Mouse (Mus musculus) embryonic fibroblast, embryonic 13.5 days (primary cell): ENCODE measurements around the gene Ncapg2. TPM values are rescaled to one million over a fixed set of nuclear protein-coding genes. Genes with fewer than 3 reads are reported as not detected.

ENCODE experiments used
- H3K27ac ChIP-seq: 2 replicates; pipeline ENCODE4 v1.5.1; 2012; ENCODE audit warnings: low read length, control low read depth, inconsistent platforms; ENCODE audit not compliant: insufficient read depth
- H3K4me1 ChIP-seq: 2 replicates; pipeline ENCODE4 v1.6.1; 2011; ENCODE audit warnings: low read length; ENCODE audit not compliant: control insufficient read depth, insufficient read depth
- H3K4me3 ChIP-seq: 2 replicates; pipeline ENCODE4 v1.5.1; 2011; ENCODE audit warnings: mild to moderate bottlenecking, control low read depth, low read length; ENCODE audit not compliant: insufficient read depth
- CTCF ChIP-seq: IDR thresholded peaks from 2 replicates; pipeline ENCODE4 v1.5.1; 2011; ENCODE audit warnings: mild to moderate bottlenecking, control low read depth, low read length, moderate library complexity, borderline replicate concordance; ENCODE audit not compliant: insufficient read depth
- POLR2A ChIP-seq: IDR thresholded peaks from 2 replicates; pipeline ENCODE4 v1.6.1; 2011; ENCODE audit warnings: low read depth, mild to moderate bottlenecking, control low read depth, low read length, moderate library complexity
- polyA plus RNA-seq: library from polyadenylated mRNA; stranded (reverse); fragments of >200 nt; gene quantifications from 2 replicates; pipeline ENCODE4 v1.2.4, GENCODE M21; 2011; ENCODE audit warnings: low read depth; ENCODE audit not compliant: missing spikeins, insufficient read length

Ncapg2 gene
- 38.9 and 54.9 TPM in 2 replicates for polyA plus RNA-seq

DNA sequence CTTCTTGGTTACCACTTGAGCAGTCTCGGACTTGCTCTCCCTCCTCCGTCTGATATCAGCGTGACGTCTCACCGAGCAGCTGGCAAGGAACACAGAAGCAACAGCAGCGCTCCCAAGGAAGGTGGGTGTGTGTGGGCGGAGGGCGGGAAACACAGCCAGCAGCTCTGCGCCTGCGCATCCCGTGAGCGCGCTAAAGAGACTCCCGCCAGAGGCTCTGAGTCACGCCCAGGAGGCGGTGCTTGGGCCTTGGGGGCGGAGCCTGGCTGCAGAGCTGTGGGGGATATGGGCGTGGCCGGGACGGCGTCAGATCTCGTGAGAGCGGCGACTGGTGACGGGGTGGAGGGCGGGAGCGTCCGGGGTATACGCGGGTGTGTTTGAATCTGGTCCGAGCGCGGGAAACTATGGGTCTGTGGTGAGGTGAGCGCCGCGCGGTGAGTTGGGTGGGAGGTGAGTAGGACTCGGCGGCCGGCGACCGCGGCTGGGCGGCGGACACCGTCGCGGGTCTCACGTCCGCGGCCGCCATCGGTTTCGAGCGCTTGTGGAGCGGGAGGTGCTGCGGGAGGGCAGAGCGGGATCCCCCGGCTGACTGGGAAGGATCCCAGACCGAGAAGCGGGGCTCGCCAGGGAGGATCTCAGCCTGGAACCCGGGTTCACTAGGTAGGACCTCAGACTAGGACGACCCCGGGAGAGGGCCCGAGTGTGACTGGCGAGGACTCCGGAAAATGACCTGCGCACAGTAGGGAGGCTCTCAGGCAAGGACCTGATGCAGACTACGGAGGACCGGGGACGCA lies at the start of gene Ncapg2:
Gene Ncapg2, plus strand, starts transcription at position 358 of the 791 bp plus-strand sequence.
- Histone ChIP-seq H3K27ac (no peak within 1 kb of the TSS), H3K4me3 (peak within 1 kb of the TSS; percentile 99), H3K4me1 (peaks cover 2% of the 10 kb centered on the region; the same call in 1 of the 2 replicates)
- TF ChIP-seq POLR2A: peak; percentile 71
- TF ChIP-seq CTCF: no peak

DNA sequence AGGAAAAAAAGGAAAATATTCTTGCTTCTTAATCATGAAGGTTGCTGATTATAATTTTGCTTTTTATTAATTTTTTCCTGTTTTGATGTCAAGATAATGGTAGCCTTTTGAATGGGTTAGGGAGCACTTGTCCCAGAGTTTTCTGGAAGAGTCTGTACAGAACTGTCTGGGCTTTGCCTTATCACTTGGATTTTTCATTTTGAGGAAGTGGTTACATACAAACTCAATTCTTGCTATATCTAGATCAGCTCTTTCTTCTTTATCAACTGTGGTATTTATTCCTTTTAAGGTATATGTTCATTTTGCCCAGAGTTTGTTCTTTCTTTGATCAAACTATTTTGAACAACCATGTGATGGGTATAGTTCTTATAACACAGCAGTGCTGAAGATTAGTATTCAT lies 43.1 kb upstream of the Ncapg2 start:
- no peak overlapping the region for H3K4me3 ChIP-seq
- no peak overlapping the region for H3K27ac ChIP-seq
- TF ChIP-seq CTCF (no peak), POLR2A (no peak)
- peaks cover 3% of the 10 kb centered on the region; the same call in 1 of the 2 replicates for H3K4me1 ChIP-seq

GRCm38 (mm10) chr12:116366900-116367299 lies 38.3 kb upstream of the Ncapg2 start:
- TF ChIP-seq POLR2A: no peak
- no peak for TF ChIP-seq CTCF
- H3K27ac ChIP-seq: no peak overlapping the region

DNA sequence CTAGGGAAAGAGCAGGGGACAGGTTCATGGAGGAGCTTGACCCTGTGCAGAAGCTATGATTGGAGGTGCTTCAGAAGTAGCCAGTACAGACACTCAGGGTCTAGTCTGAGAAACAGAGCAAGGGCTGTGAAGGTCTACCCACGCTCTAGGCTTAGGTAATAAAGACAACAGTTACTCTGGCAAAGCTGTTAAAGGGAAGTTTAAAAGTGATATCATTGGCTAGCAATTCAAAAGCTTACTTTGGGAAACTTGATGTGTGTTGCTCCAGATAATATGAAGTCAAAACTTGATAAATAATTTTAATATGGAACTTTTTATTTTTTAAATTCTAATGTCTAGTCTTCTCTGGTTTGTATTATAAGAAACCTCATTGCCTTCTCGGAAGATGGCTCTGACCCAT lies 37.9 kb upstream of the Ncapg2 start:
- H3K4me1 ChIP-seq: peaks cover 3% of the 10 kb centered on the region; the same call in 1 of the 2 replicates

More at GRCm38 (mm10) chr12:116366900-116367299, 38.3 kb upstream of the Ncapg2 start:
- no peak overlapping the region for H3K4me3 ChIP-seq
- peaks cover 3% of the 10 kb centered on the region; the same call in 1 of the 2 replicates for H3K4me1 ChIP-seq

DNA sequence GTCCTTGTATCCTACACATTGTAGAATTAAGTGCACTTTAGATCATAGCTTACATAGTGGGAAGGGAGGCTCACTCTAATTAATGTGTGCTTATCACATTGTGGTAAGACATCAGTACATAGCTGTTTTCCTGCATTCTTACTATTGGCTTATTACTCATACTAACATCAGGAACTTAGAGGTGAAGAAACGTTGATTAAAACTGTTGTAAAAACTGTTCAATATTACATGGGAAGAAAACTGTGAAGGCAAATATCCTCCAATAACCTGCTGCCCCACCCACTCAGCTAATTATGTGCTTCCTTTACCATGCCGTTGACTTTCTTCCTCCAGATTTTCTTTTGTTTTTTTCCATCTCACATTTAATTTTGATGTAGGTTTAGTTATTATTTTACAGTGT lies 36.3 kb upstream of the Ncapg2 start:
- Histone ChIP-seq H3K27ac (no peak overlapping the region), H3K4me1 (no peaks in the 10 kb centered on the region), H3K4me3 (no peak overlapping the region)
- no peak for TF ChIP-seq POLR2A

More for the DNA sequence above, 37.9 kb upstream of the Ncapg2 start:
- no peak overlapping the region for H3K27ac ChIP-seq
- TF ChIP-seq CTCF (no peak), POLR2A (no peak)
- H3K4me3 ChIP-seq: no peak overlapping the region

DNA sequence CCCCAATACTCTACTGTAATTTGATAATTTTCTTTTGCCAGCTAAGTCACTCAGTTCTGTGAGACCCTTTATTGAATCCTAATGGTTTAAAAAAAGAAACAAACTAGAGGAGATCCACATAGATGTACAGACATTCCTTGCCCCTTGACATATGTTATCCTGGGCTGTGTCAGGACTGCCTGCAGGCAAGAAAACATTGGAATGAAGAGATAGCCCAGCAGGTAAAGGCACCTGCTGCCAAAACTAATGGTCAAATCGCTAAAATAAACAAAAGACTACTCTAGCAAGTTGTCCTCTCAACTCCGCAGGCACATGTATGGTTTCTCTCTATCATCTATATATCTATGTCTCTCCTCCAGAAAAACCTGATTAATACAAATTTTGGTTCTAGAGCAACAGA lies 22.1 kb upstream of the Ncapg2 start:
- Histone ChIP-seq H3K27ac (no peak overlapping the region), H3K4me1 (no peaks in the 10 kb centered on the region), H3K4me3 (no peak overlapping the region)
- no peak for TF ChIP-seq POLR2A
- TF ChIP-seq CTCF: no peak

- Histone ChIP-seq H3K27ac (no peak overlapping the region), H3K4me3 (no peak overlapping the region), H3K4me1 (no peaks in the 10 kb centered on the region)
- TF ChIP-seq CTCF: no peak
- TF ChIP-seq POLR2A: no peak
Observed at GRCm38 (mm10) chr12:116383995-116384394, 21.2 kb upstream of the Ncapg2 start.

- H3K27ac ChIP-seq: no peak overlapping the region
- H3K4me3 ChIP-seq: no peak overlapping the region
- TF ChIP-seq CTCF (no peak), POLR2A (no peak)
Observed at GRCm38 (mm10) chr12:116386802-116387201, 18.4 kb upstream of the Ncapg2 start.

DNA sequence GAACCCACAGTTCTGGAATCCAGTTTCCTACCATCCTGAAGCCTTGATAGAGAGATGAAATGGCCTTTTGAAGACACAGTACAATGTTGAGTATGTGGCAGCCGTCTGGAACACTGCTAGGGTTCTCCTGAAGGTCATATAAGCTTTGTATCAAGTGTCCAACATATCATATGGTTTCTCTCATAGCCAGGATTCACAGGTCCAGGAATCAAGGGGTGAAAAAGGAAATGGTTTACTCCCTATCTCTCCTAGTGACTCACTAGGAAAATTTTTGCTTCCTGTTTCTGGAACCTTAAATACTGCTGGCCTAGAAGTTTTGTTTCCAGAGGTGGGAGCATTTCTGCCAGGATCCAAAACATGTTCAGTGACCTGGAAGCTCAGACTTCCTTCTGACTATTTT lies 15.3 kb upstream of the Ncapg2 start:
- H3K4me3 ChIP-seq: no peak overlapping the region
- H3K4me1 ChIP-seq: peaks cover 6% of the 10 kb centered on the region; the same call in 1 of the 2 replicates
- TF ChIP-seq CTCF (no peak), POLR2A (no peak)
- peak overlapping the region; percentile 68 for H3K27ac ChIP-seq

More at GRCm38 (mm10) chr12:116386802-116387201, 18.4 kb upstream of the Ncapg2 start:
- H3K4me1 ChIP-seq: peaks cover 6% of the 10 kb centered on the region; the same call in 1 of the 2 replicates

DNA sequence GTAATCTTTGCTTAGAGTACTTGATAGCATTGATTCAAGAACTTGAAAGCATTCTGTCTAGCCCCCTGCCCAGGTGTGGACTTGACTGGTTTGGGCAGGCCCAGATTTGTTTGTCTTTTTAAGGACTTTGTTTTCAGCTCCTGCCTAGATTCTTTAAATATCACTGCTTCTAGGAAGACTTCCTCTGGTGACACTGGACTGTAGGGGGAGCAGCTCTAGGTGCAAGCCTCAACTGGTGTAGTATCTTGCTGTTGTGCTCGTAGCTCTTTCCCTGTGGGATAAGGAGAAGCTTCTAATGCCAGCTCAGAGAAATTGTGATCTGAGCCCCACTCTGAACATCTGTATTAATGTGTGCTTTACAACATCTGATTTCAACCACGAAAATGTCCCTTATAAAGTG lies 10.9 kb upstream of the Ncapg2 start:
- TF ChIP-seq POLR2A: no peak
- TF ChIP-seq CTCF: no peak
- Histone ChIP-seq H3K4me3 (no peak overlapping the region), H3K4me1 (peaks cover 6% of the 10 kb centered on the region; the same call in 1 of the 2 replicates), H3K27ac (no peak overlapping the region)
